Mouse (Mus musculus) MEL (cell line): Measurements from ENCODE around the gene Gmppa.

Experiments
- CHD2 ChIP-seq: IDR thresholded peaks from 2 replicates; pipeline ENCODE4 v1.6.1; 2011; ENCODE audit warnings: low read length, improper control_type of control experiment
- CTCF ChIP-seq, 3 experiments: IDR thresholded peaks in 2 of 3; conservative IDR thresholded peaks in 1 of 3; 2 replicates each; pipeline ENCODE4 v1.5.1; 2011 to 2012; ENCODE audit warnings: low read length in 3 of 3, low read depth in 2 of 3, mild to moderate bottlenecking in 2 of 3, improper control_type of control experiment in 1 of 3, inconsistent platforms in 1 of 3, mixed read lengths in 1 of 3, moderate library complexity in 1 of 3; ENCODE audit not compliant: control insufficient read depth in 1 of 3, insufficient read depth in 1 of 3, poor library complexity in 1 of 3, severe bottlenecking in 1 of 3
- ETS1 ChIP-seq: IDR thresholded peaks from 2 replicates; pipeline ENCODE4 v1.6.1; 2012; ENCODE audit warnings: low read depth, mild to moderate bottlenecking, inconsistent platforms, low read length, improper control_type of control experiment, moderate library complexity
- GATA1 ChIP-seq: IDR thresholded peaks from 2 replicates; pipeline ENCODE4 v1.6.1; 2011; ENCODE audit warnings: low read depth, low read length, improper control_type of control experiment
- MAFK ChIP-seq: IDR thresholded peaks from 2 replicates; pipeline ENCODE4 v1.6.1; 2011; ENCODE audit warnings: low read depth, mild to moderate bottlenecking, low read length, improper control_type of control experiment, borderline replicate concordance
- MXI1 ChIP-seq: IDR thresholded peaks from 2 replicates; pipeline ENCODE4 v1.6.1; 2011; ENCODE audit warnings: mild to moderate bottlenecking, low read depth, low read length, improper control_type of control experiment
- POLR2A ChIP-seq, 2 experiments: IDR thresholded peaks; 2 replicates each; pipeline ENCODE4 v1.6.1; 2011 to 2012; ENCODE audit warnings: low read length in 2 of 2, mild to moderate bottlenecking in 2 of 2, control low read depth in 1 of 2, improper control_type of control experiment in 1 of 2, low read depth in 1 of 2, moderate library complexity in 1 of 2; ENCODE audit not compliant: control insufficient read depth in 1 of 2, insufficient read depth in 1 of 2, poor library complexity in 1 of 2
- POLR2AphosphoS2 ChIP-seq: IDR thresholded peaks from 2 replicates; pipeline ENCODE4 v1.6.1; 2011; ENCODE audit warnings: low read length, improper control_type of control experiment
- RAD21 ChIP-seq: IDR thresholded peaks from 2 replicates; pipeline ENCODE4 v1.6.1; 2011; ENCODE audit warnings: mild to moderate bottlenecking, low read depth, low read length, improper control_type of control experiment
- TAL1 ChIP-seq: IDR thresholded peaks from 2 replicates; pipeline ENCODE4 v1.6.1; 2012; ENCODE audit warnings: mild to moderate bottlenecking, inconsistent platforms, low read length, moderate library complexity, mixed read lengths
- TCF12 ChIP-seq: IDR thresholded peaks from 2 replicates; pipeline ENCODE4 v1.6.1; 2014; ENCODE audit warnings: low read depth, mild to moderate bottlenecking, inconsistent platforms, low read length, improper control_type of control experiment, moderate library complexity
- USF1 ChIP-seq: IDR thresholded peaks from 2 replicates; pipeline ENCODE4 v1.6.1; 2014; ENCODE audit warnings: low read depth, mild to moderate bottlenecking, inconsistent platforms, low read length, improper control_type of control experiment, moderate library complexity
- ZC3H11A ChIP-seq: IDR thresholded peaks from 2 replicates; pipeline ENCODE4 v1.6.1; 2012; ENCODE audit warnings: low read depth, mild to moderate bottlenecking, inconsistent platforms, low read length, improper control_type of control experiment

DNA sequence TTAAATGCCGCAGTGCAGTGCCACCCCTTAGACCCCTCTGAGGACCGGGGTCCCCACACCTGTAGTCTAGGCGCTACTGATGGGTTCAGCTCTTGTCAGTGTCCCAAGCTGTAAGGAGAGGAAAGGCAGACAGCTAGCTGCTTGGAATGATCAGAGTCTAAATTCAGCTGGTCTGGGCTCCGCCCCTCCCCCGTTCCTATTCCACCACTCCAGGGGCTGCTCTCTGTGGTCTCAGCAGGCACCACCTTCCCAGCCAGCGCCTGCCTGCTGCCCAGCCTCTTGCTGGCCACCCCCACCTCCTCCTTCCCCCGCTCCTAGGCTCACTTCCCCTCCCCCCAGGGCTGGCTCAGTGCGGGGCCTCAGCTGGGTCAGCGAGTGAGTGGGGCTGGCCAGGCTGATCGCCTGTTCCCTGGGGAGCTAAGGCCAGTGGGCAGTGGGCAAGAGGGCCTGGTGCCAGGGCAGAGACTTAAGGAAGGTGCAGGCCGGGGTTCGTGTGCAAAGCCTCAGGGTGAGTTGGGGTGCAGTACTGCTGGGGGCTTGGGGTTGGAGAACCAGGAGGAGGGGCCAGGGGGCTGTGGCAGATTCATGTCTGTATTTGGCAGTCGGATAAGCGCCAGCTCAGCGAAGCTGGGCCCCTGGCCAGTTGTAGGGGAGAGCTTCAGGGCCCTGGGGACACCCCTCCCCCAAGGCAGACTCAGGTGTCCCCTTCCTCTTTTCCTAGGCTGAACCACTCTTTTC, 35.8 kb upstream of the Gmppa start:
- TF ChIP-seq CTCF (IDR thresholded peaks at IDR 0.05 in 2 of 3, conservative IDR thresholded peaks at IDR 0.05 in 1 of 3; ENCODE audit: control insufficient read depth in 1 of 3, insufficient read depth in 1 of 3, low read depth in 2 of 3, low read length in 3 of 3, poor library complexity in 1 of 3, severe bottlenecking in 1 of 3) (no peak), POLR2A (IDR thresholded peaks at IDR 0.05; ENCODE audit: control insufficient read depth in 1 of 2, insufficient read depth in 1 of 2, low read depth in 1 of 2, low read length in 2 of 2, poor library complexity in 1 of 2) (no peak), POLR2AphosphoS2 (no peak), USF1 (no peak), MXI1 (no peak), ZC3H11A (no peak), GATA1 (no peak), RAD21 (no peak), TAL1 (no peak), TCF12 (no peak), ETS1 (no peak), CHD2 (no peak), MAFK (no peak)
